Comparison of ENCODE assay signal across 25 mouse cellular contexts in the genomic region with DNA sequence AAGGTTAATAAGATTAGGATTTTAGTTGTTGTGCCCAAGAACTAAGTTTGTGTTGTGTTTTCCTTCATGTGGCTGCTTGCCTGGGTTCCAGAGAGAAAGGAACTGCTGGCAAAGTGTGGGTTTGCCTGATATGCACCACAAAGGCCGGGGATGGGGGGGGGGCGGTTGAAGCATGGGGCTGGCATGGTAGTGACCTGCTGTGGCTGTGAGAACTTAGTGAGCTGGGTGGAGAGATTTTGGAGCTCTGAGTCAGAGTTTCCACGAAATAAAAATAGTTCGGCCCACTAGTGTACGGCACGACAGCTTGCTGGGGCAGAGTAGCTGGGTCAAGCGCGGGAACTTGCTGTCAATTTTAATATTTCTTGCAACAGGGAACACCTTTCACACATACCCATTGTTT.
A peak's percentile ranks its signal among the peaks of the same experiment; 100 is the strongest.
DNase-seq lines count a peak whose midpoint lies in the region; ATAC-seq lines count a peak whose summit lies in the region.
"Had no signal": no experiment of that assay in that cellular context is flagged by ENCODE, and none has a peak within 500 bp of the region (broad histone marks: within the 10 kb centered on the region; RNA-seq: fewer than 3 reads in every experiment).

No protein-coding gene starts in this region.

- no peak overlapping the region for H3K4me3 ChIP-seq in forebrain, embryonic 16.5 days (replicated peaks; ENCODE audit: low read length)
- no peak overlapping the region for H3K4me3 ChIP-seq in forebrain, embryonic 15.5 days
- H3K4me3 ChIP-seq in neural tube, embryonic 11.5 days (ENCODE audit: low read depth, low read length), result no peak overlapping the region
- no peak overlapping the region for H3K4me3 ChIP-seq in neural tube, embryonic 15.5 days (replicated peaks)
- no peak overlapping the region for H3K4me3 ChIP-seq in intestine, embryonic 15.5 days (replicated peaks)
- H3K4me3 ChIP-seq: embryonic facial prominence, embryonic 12.5 days; erythroblast, embryonic 14.5 days; heart, embryonic 13.5 days; kidney, embryonic 15.5 days; midbrain, embryonic 13.5 days had no signal

- H3K4me2 ChIP-seq in forebrain, embryonic 16.5 days (ENCODE audit: low read length), result no peak overlapping the region
- no peak overlapping the region for H3K4me2 ChIP-seq in forebrain, embryonic 15.5 days (replicated peaks)
- no peak overlapping the region for H3K4me2 ChIP-seq in neural tube, embryonic 11.5 days (ENCODE audit: low read depth)
- no peak overlapping the region for H3K4me2 ChIP-seq in neural tube, embryonic 15.5 days
- no peak overlapping the region for H3K4me2 ChIP-seq in intestine, embryonic 15.5 days (replicated peaks)
- H3K4me2 ChIP-seq: embryonic facial prominence, embryonic 12.5 days; heart, embryonic 13.5 days; kidney, embryonic 15.5 days; midbrain, embryonic 13.5 days had no signal

- ATAC-seq in forebrain, embryonic 16.5 days, result peak; percentile 39; the same call in 1 of the 2 replicates
- no peak for ATAC-seq in forebrain, embryonic 15.5 days (replicated peaks)
- 0 out of 2 replicates have a peak, but pooled peaks have one; percentile 35 for ATAC-seq in neural tube, embryonic 11.5 days (ENCODE audit: insufficient read depth, low FRiP score, low TSS enrichment)
- no peak for ATAC-seq in neural tube, embryonic 15.5 days (ENCODE audit: low FRiP score)
- no peak for ATAC-seq in intestine, embryonic 15.5 days
- ATAC-seq: midbrain, embryonic 13.5 days had no signal

- H3K4me1 ChIP-seq in forebrain, embryonic 16.5 days (replicated peaks; ENCODE audit: control insufficient read depth, insufficient read depth, low read length), result peaks cover 8% of the 10 kb centered on the region
- peaks cover 17% of the 10 kb centered on the region for H3K4me1 ChIP-seq in forebrain, embryonic 15.5 days
- H3K4me1 ChIP-seq in neural tube, embryonic 11.5 days (ENCODE audit: control insufficient read depth, insufficient read depth, low read length), result 0 out of 2 replicates have a peak, but pooled peaks cover 2% of the 10 kb centered on the region
- H3K4me1 ChIP-seq in neural tube, embryonic 15.5 days, result peaks cover 4% of the 10 kb centered on the region; the same call in 1 of the 2 replicates
- no peaks in the 10 kb centered on the region for H3K4me1 ChIP-seq in intestine, embryonic 15.5 days (replicated peaks)
- H3K4me1 ChIP-seq: embryonic facial prominence, embryonic 12.5 days; kidney, embryonic 15.5 days had no signal

- no peaks in the 10 kb centered on the region for H3K9me3 ChIP-seq in forebrain, embryonic 16.5 days (ENCODE audit: control insufficient read depth, low read length)
- H3K9me3 ChIP-seq in forebrain, embryonic 15.5 days, result no peaks in the 10 kb centered on the region
- no peaks in the 10 kb centered on the region for H3K9me3 ChIP-seq in neural tube, embryonic 11.5 days (ENCODE audit: control insufficient read depth, low read length)
- H3K9me3 ChIP-seq in neural tube, embryonic 15.5 days (replicated peaks), result no peaks in the 10 kb centered on the region
- H3K9me3 ChIP-seq in intestine, embryonic 15.5 days, result no peaks in the 10 kb centered on the region
- H3K9me3 ChIP-seq: embryonic facial prominence, embryonic 12.5 days; G1E; heart, embryonic 13.5 days; kidney, embryonic 15.5 days; midbrain, embryonic 13.5 days had no signal

- DNase-seq in neural tube, embryonic 11.5 days (ENCODE audit: low spot score), result no peak
- DNase-seq in brain, adult 2 months (ENCODE audit: low read depth, low spot score), result peak; percentile 61
- DNase-seq in retina, embryonic 14.5 days (ENCODE audit: low spot score), result peak; percentile 21
- no peak for DNase-seq in yolk sac, embryonic 10.5 days (ENCODE audit: low spot score)
- DNase-seq: adrenal gland, postnatal 14 days; cerebellum, adult 9-10 months; cerebellum, postnatal 36 days; heart, postnatal 10 days; kidney, adult 11 months; kidney, postnatal 25 days; liver; lung, adult 2 months; lung, postnatal 10 days had no signal

- H3K27me3 ChIP-seq in forebrain, embryonic 16.5 days (replicated peaks; ENCODE audit: control insufficient read depth, insufficient read depth, low read length), result no peaks in the 10 kb centered on the region
- no peaks in the 10 kb centered on the region for H3K27me3 ChIP-seq in forebrain, embryonic 15.5 days
- no peaks in the 10 kb centered on the region for H3K27me3 ChIP-seq in neural tube, embryonic 11.5 days (ENCODE audit: control insufficient read depth, insufficient read depth, low read length)
- H3K27me3 ChIP-seq in neural tube, embryonic 15.5 days (replicated peaks), result no peaks in the 10 kb centered on the region
- H3K27me3 ChIP-seq in intestine, embryonic 15.5 days (replicated peaks), result no peaks in the 10 kb centered on the region
- H3K27me3 ChIP-seq: embryonic facial prominence, embryonic 12.5 days; heart, embryonic 13.5 days; kidney, embryonic 15.5 days; midbrain, embryonic 13.5 days had no signal

- 70% methylated on average over 8 of the region's 8 CpGs for WGBS in forebrain, embryonic 16.5 days
- 73% methylated on average over 8 of the region's 8 CpGs for WGBS in forebrain, embryonic 15.5 days
- 74% methylated on average over 8 of the region's 8 CpGs for WGBS in neural tube, embryonic 11.5 days
- 80% methylated on average over 8 of the region's 8 CpGs for WGBS in neural tube, embryonic 15.5 days
- 79% methylated on average over 8 of the region's 8 CpGs for WGBS in intestine, embryonic 15.5 days

- H3K36me3 ChIP-seq in forebrain, embryonic 16.5 days (ENCODE audit: control insufficient read depth, insufficient read depth), result no peaks in the 10 kb centered on the region
- no peaks in the 10 kb centered on the region for H3K36me3 ChIP-seq in forebrain, embryonic 15.5 days
- H3K36me3 ChIP-seq in neural tube, embryonic 11.5 days (ENCODE audit: control insufficient read depth, insufficient read depth, low read length), result no peaks in the 10 kb centered on the region
- no peaks in the 10 kb centered on the region for H3K36me3 ChIP-seq in neural tube, embryonic 15.5 days
- H3K36me3 ChIP-seq in intestine, embryonic 15.5 days, result no peaks in the 10 kb centered on the region
- H3K36me3 ChIP-seq: embryonic facial prominence, embryonic 12.5 days; G1E; heart, embryonic 13.5 days; kidney, embryonic 15.5 days; midbrain, embryonic 13.5 days had no signal

- H3K27ac ChIP-seq in forebrain, embryonic 16.5 days (ENCODE audit: low read length), result no peak overlapping the region
- H3K27ac ChIP-seq in forebrain, embryonic 15.5 days (replicated peaks), result no peak overlapping the region
- H3K27ac ChIP-seq in neural tube, embryonic 11.5 days (ENCODE audit: low read depth, low read length), result no peak overlapping the region
- H3K27ac ChIP-seq in neural tube, embryonic 15.5 days (replicated peaks), result no peak overlapping the region
- no peak overlapping the region for H3K27ac ChIP-seq in intestine, embryonic 15.5 days
- H3K27ac ChIP-seq: embryonic facial prominence, embryonic 12.5 days; heart, embryonic 13.5 days; kidney, embryonic 15.5 days; liver, embryonic 14.5 days; macrophage; midbrain, embryonic 13.5 days had no signal

- no peak overlapping the region for H3K9ac ChIP-seq in forebrain, embryonic 16.5 days (replicated peaks; ENCODE audit: low read depth, low read length)
- no peak overlapping the region for H3K9ac ChIP-seq in forebrain, embryonic 15.5 days (replicated peaks)
- H3K9ac ChIP-seq in neural tube, embryonic 11.5 days (ENCODE audit: low read length), result no peak overlapping the region
- H3K9ac ChIP-seq in neural tube, embryonic 15.5 days (replicated peaks), result no peak overlapping the region
- no peak overlapping the region for H3K9ac ChIP-seq in intestine, embryonic 15.5 days
- H3K9ac ChIP-seq: embryonic facial prominence, embryonic 12.5 days; heart, embryonic 13.5 days; kidney, embryonic 15.5 days; liver, embryonic 14.5 days; midbrain, embryonic 13.5 days had no signal

Comparison
In these comparisons a context has a peak if more than half of its experiments do, and no peak if none do; other contexts are left out.
1. ATAC-seq: peak in forebrain, embryonic 16.5 days (single experiment) and neural tube, embryonic 11.5 days (single experiment); none in forebrain, embryonic 15.5 days (single experiment), neural tube, embryonic 15.5 days (single experiment) and intestine, embryonic 15.5 days (single experiment).
2. DNase-seq: peak in brain, adult 2 months (single experiment) and retina, embryonic 14.5 days (single experiment); none in neural tube, embryonic 11.5 days (single experiment) and yolk sac, embryonic 10.5 days (single experiment).